Mouse (Mus musculus) kidney, embryonic 14.5 days (tissue): ENCODE measurements around the gene Slc35b3. TPM values are rescaled to one million over a fixed set of nuclear protein-coding genes. Genes with fewer than 3 reads are reported as not detected.

Experiments used
- ATAC-seq: fragments of 200-750 bp; cut with Nextera tagmentation; 2 replicates; pipeline ENCODE4 v1.8.0; 2017; ENCODE audit warnings: moderate number of reproducible peaks, mild to moderate bottlenecking, moderate TSS enrichment, moderate library complexity; ENCODE audit not compliant: low FRiP score, low TSS enrichment
- H3K27ac ChIP-seq: fragments of 300-500 bp; sonication (generic); 2 replicates; pipeline ENCODE4 v1.5.1; 2014; ENCODE audit warnings: low read depth, mild to moderate bottlenecking, low read length, moderate library complexity, mixed read lengths
- H3K27me3 ChIP-seq: fragments of 300-500 bp; sonication (generic); 2 replicates; pipeline ENCODE4 v1.6.1; 2014; ENCODE audit warnings: mild to moderate bottlenecking, low read length; ENCODE audit not compliant: control insufficient read depth, insufficient read depth
- H3K36me3 ChIP-seq: fragments of 300-500 bp; sonication (generic); 2 replicates; pipeline ENCODE4 v1.6.1; 2014; ENCODE audit warnings: low read length, mixed read lengths; ENCODE audit not compliant: control insufficient read depth, insufficient read depth
- H3K4me1 ChIP-seq: fragments of 300-500 bp; sonication (generic); 2 replicates; pipeline ENCODE4 v1.6.1; 2014; ENCODE audit warnings: low read length, mixed read lengths; ENCODE audit not compliant: control insufficient read depth, insufficient read depth
- H3K4me2 ChIP-seq: fragments of 300-500 bp; sonication (generic); replicated peaks from 2 replicates; pipeline ENCODE4 v1.6.1; 2014; ENCODE audit warnings: low read depth, mild to moderate bottlenecking, low read length
- H3K4me3 ChIP-seq: fragments of 300-500 bp; sonication (generic); 2 replicates; pipeline ENCODE4 v1.5.1; 2014; ENCODE audit warnings: mild to moderate bottlenecking, low read length
- H3K9ac ChIP-seq: fragments of 300-500 bp; sonication (generic); 2 replicates; pipeline ENCODE4 v1.6.1; 2014; ENCODE audit warnings: low read depth, mild to moderate bottlenecking, low read length, moderate library complexity
- H3K9me3 ChIP-seq: fragments of 300-500 bp; sonication (generic); 2 replicates; pipeline ENCODE4 v1.6.1; 2016; ENCODE audit warnings: low read length; ENCODE audit not compliant: control insufficient read depth
- WGBS: fragments of 180-500 bp; shearing (Covaris S2); extraction: QIAGEN DNeasy Blood & Tissue Kit; methylation state at CpG from one replicate; pipeline ENCODE4 v1.1.7; 2014; 5-methylcytosine and 5-hydroxymethylcytosine counted together
- polyA plus RNA-seq: library from polyadenylated mRNA; unstranded; fragments of >200 nt; fragmentation: Nextera tagmentation; extraction: Ambion mirVana; gene quantifications from 2 replicates; pipeline ENCODE4 v1.2.1, GENCODE M21; 2014

Gene Slc35b3
- polyA plus RNA-seq, 1 experiment from 2014 or later: 50.4 TPM

DNA sequence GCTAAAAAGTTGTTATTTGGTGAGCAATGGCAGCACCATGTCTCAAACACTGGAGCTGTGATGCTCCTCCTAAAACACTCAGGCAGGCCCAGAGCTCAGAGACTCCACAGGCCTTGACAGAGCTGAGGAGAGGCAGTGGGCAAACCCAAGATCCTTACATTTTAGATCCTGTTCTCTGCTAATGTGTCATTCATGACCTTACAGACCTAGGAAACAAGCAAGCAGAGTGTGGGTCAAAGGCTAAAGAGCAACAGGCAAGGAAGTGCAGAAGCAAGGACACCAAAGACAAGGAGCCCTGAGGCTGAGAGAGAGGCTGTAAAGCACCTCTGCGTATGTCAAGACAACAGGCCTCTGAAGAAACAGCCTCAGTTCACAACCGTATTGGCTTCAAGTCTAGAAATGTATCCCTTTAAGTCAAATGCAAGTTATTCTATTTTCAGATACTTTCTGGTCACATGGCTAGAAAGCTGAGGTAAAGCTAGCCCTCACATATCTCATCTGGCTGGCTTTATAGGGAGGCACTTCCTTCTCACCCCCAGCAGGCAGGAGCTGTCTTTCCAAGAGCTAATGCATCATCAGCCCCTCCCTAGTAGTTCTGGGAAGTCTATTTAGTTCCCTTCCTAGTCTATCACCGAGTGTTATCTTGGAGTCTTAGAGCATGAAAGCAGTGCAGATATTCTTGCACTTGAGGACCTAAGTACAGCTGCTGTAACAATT lies 14.2 kb downstream of the Slc35b3 start:
- Histone ChIP-seq H3K4me2 (no peak overlapping the region), H3K4me3 (no peak overlapping the region), H3K9me3 (no peaks in the 10 kb centered on the region), H3K27ac (no peak overlapping the region), H3K36me3 (peaks cover 69% of the 10 kb centered on the region), H3K9ac (no peak overlapping the region), H3K27me3 (no peaks in the 10 kb centered on the region), H3K4me1 (no peaks in the 10 kb centered on the region)
- 70% methylated on average over 3 of the region's 3 CpGs for WGBS
- no peak for ATAC-seq

DNA sequence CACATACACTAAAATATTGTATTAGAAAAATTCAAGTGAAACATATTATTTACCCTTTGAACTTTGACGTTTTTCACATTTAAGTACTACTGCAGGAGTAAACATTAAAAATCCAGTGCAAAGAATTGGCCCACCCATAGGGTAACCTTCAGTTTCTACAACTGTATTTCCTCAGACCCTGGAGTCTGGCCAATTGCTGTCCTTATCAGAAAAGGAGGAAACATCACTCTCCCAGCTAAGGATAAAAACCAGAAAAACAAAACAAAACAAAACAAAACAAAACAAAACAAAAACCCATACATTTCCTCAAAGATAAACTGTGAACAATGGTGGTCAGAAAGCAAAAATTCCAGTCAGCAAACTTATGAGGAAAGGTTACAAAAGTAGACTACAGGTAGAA lies 14.9 kb downstream of the Slc35b3 start:
- H3K4me1 ChIP-seq: no peaks in the 10 kb centered on the region
- H3K27me3 ChIP-seq: no peaks in the 10 kb centered on the region
- no peak overlapping the region for H3K9ac ChIP-seq
- H3K4me3 ChIP-seq: no peak overlapping the region
- WGBS: 78% methylated on average over 1 of the region's 1 CpGs
- no peaks in the 10 kb centered on the region for H3K9me3 ChIP-seq
- H3K36me3 ChIP-seq: peaks cover 71% of the 10 kb centered on the region
- no peak overlapping the region for H3K27ac ChIP-seq
- no peak for ATAC-seq
- H3K4me2 ChIP-seq: no peak overlapping the region

DNA sequence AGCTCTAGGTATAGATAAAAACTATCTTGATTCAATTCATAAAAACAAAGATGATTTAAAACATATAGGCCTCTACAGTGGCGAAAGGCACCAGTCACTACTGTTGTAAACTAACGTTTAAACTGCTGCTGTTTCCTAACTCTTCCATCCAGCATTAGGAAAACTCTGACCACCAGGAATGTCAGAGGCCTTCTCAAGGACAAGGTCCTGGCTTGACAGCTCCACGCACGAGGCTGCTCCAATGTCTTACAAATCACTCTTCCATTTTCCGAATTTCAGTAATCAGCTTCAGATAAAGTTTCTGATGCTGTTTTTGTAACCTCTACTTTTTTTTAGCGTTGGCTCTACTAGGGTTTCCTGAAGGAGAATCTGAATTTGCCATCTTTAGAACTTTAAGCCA lies 15.7 kb downstream of the Slc35b3 start:
- peaks cover 72% of the 10 kb centered on the region for H3K36me3 ChIP-seq
- 88% methylated on average over 6 of the region's 6 CpGs for WGBS
- no peak for ATAC-seq

DNA sequence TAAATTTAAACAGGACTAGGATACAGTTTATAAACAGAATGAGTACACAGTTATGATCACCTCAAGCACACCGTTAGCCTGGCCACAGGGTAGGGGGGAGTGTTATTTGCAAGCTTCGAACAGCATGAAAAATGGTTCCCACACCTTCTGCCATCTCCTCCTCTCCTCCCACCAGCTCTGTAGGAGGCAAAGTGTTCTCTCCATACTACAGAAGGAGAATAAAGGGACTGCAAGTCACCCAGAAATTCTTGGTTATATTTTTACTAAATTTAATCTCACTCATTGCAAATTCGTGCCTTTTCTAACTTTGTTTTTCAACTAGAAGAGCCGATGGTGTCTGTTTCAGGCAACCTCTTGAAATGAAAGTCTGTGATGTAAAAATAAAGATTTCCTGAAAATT lies 18.9 kb downstream of the Slc35b3 start:
- WGBS: 92% methylated on average over 4 of the region's 4 CpGs
- Histone ChIP-seq H3K27me3 (no peaks in the 10 kb centered on the region), H3K36me3 (peaks cover 76% of the 10 kb centered on the region), H3K4me1 (no peaks in the 10 kb centered on the region), H3K4me3 (no peak overlapping the region), H3K9me3 (no peaks in the 10 kb centered on the region), H3K27ac (no peak overlapping the region), H3K4me2 (no peak overlapping the region), H3K9ac (no peak overlapping the region)
- ATAC-seq: no peak

More for the DNA sequence above, 15.7 kb downstream of the Slc35b3 start:
- H3K27ac ChIP-seq: no peak overlapping the region
- H3K4me1 ChIP-seq: no peaks in the 10 kb centered on the region
- H3K4me2 ChIP-seq: no peak overlapping the region
- H3K4me3 ChIP-seq: no peak overlapping the region
- no peaks in the 10 kb centered on the region for H3K27me3 ChIP-seq
- no peak overlapping the region for H3K9ac ChIP-seq
- H3K9me3 ChIP-seq: no peaks in the 10 kb centered on the region

DNA sequence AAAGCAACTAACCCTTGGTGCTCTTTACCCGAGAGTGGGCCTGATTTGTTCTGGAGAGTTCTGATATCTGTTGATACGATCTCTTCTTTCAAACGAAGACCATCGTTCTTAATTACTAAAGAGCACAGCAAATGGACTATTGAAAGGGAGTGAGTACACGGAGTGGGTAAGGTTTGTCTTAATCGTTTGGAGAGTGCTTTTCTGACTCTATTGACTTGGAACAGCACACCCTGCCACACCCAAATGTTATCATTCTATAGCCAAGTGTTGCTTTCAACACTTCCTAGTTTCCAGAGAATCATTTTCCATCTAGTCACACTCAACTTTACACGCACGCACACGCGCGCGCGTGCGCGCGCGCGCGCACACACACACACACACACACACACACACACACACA lies 19.4 kb downstream of the Slc35b3 start:
- Histone ChIP-seq H3K9ac (no peak overlapping the region), H3K27me3 (no peaks in the 10 kb centered on the region), H3K36me3 (peaks cover 76% of the 10 kb centered on the region), H3K4me1 (no peaks in the 10 kb centered on the region), H3K27ac (no peak overlapping the region), H3K4me2 (no peak overlapping the region), H3K4me3 (no peak overlapping the region), H3K9me3 (no peaks in the 10 kb centered on the region)
- 94% methylated on average over 19 of the region's 19 CpGs for WGBS
- ATAC-seq: no peak

DNA sequence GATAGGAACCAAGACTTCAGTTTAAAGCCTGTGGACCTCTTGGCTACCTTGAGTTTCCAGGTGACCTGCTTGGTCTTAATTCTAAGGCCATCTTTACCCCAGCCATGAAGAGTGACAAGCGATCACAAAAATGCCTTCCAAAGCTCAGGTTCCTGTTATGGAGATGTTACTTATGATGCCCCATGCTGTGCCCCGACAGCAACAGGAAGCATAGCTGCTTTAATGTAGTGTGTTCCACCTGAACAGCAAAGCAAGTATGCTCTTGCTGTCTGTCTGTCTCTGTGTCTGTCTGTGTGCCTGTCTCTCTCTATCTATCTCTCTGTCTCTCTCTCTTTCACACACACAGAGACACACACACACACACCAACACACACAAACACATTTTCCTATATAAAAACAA lies 22.2 kb downstream of the Slc35b3 start:
- peaks cover 74% of the 10 kb centered on the region for H3K36me3 ChIP-seq

DNA sequence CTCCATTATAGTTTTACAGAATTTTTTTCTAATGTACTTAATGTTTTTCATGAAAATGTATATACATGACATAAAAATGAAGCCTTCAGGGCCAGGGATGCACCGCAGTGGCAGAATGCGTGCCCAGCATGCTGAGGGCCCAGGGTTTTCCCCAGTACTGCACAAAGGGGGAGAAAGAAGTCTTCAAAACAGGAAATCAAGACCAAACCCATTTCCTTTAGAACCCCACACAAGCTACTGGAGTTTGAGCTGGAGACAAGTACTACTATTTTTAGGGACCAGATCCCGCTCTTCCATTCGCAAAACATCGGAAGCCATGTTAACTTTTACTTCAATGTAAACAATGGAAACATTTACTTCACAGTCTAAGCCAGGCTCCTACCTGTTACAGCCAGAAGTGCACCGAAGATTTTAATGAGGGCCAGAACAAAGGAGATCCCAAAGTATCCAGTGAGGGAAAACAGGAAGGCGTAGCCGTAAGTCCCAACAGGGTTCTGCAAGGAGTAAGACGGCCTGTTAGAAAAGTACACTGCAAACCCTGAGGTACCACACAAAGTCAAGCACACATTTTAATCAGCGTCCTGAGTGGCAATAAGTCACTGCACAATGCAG lies 23.7 kb downstream of the Slc35b3 start:
- no peaks in the 10 kb centered on the region for H3K9me3 ChIP-seq
- no peak overlapping the region for H3K4me2 ChIP-seq
- H3K27me3 ChIP-seq: no peaks in the 10 kb centered on the region
- H3K27ac ChIP-seq: no peak overlapping the region
- peaks cover 74% of the 10 kb centered on the region for H3K36me3 ChIP-seq
- no peak overlapping the region for H3K9ac ChIP-seq
- WGBS: 91% methylated on average over 10 of the region's 10 CpGs
- no peak overlapping the region for H3K4me3 ChIP-seq
- ATAC-seq: no peak
- no peaks in the 10 kb centered on the region for H3K4me1 ChIP-seq

More for the DNA sequence above, 22.2 kb downstream of the Slc35b3 start:
- H3K9me3 ChIP-seq: no peaks in the 10 kb centered on the region
- H3K4me1 ChIP-seq: no peaks in the 10 kb centered on the region
- WGBS: 93% methylated on average over 2 of the region's 2 CpGs
- H3K27me3 ChIP-seq: no peaks in the 10 kb centered on the region
- no peak overlapping the region for H3K4me3 ChIP-seq
- no peak for ATAC-seq
- H3K4me2 ChIP-seq: no peak overlapping the region
- no peak overlapping the region for H3K27ac ChIP-seq
- no peak overlapping the region for H3K9ac ChIP-seq

DNA sequence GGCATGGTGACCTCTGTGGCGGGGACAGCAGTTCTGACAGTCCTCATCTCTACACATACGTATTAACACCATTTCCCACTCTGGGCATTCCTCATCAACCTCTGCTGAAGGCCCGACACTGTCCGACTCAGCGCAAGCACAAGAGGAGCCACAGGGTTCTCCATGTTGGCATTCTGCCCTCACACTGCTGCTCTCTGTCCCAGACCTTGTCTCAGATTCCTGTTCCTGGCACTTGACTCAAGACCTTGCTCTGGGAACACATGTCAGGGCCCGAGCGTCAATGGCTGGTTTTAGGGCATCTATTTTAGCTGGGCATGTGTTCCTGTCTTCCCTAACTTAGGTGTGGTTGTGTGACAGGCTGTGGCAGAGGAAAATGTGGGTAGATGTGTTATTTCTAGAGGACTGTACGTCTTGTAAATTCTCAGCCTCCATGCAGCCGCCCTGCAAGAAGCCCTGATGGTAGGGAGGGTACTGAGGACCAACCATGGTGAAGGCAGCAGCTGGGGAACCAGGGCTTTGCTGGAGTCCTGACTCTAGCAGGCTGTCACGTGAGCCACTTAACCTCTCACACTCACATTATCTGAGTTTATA lies 24.7 kb downstream of the Slc35b3 start:
- no peaks in the 10 kb centered on the region for H3K4me1 ChIP-seq
- 94% methylated on average over 10 of the region's 10 CpGs for WGBS
- H3K36me3 ChIP-seq: peaks cover 65% of the 10 kb centered on the region
- no peaks in the 10 kb centered on the region for H3K27me3 ChIP-seq
- H3K4me2 ChIP-seq: no peak overlapping the region
- no peaks in the 10 kb centered on the region for H3K9me3 ChIP-seq
- no peak overlapping the region for H3K27ac ChIP-seq
- H3K9ac ChIP-seq: no peak overlapping the region
- no peak for ATAC-seq
- no peak overlapping the region for H3K4me3 ChIP-seq

DNA sequence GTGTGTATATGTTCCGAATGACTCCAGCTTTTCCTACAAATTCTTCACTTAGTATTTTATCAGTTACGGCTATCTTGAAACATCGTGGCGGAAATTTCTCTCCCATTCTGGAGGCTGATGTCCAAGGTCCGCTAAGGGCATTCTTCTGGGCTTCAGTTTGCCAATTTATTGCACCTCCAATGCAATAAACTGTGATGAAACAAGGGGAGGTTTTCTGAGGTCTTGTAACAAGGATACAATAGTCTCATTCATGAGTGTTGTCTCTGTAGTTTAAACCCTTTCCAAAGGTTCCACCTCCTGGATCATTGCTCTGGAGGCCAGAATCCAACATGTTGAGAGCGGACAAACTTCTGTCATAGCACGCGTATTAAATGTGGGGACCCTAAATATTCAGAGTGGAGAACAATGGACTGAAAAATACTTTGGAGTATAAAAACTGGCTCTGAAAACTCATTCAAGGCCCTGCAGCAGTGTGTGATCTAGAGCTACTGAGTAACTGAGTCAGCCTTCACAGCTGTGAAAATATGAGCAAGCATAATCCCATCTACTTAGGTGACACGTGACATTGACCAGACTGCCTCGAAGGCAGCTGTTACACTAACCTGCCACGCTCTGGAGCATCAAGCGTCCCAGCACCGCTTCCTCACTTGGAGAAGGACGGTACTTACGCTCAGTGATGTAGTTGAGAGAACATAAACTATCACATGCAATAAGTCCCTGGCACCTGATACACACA lies 30.7 kb downstream of the Slc35b3 start:
- Histone ChIP-seq H3K4me2 (no peak overlapping the region), H3K9me3 (no peaks in the 10 kb centered on the region), H3K27me3 (no peaks in the 10 kb centered on the region), H3K4me1 (no peaks in the 10 kb centered on the region), H3K4me3 (no peak overlapping the region), H3K27ac (no peak overlapping the region), H3K9ac (no peak overlapping the region), H3K36me3 (peaks cover 26% of the 10 kb centered on the region)
- WGBS: 90% methylated on average over 15 of the region's 15 CpGs
- no peak for ATAC-seq
